Mouse (Mus musculus) testis, adult 2 months (tissue): Measurements from ENCODE around the gene Ankrd17.

Source experiments
- CTCF ChIP-seq: fragments of 200-500 bp; IDR thresholded peaks from 2 replicates; pipeline ENCODE4 v1.5.1; 2012; ENCODE audit warnings: low read depth, mild to moderate bottlenecking, inconsistent platforms, low read length, moderate library complexity; ENCODE audit not compliant: control insufficient read depth, insufficient read depth, insufficient replicate concordance
- POLR2A ChIP-seq: fragments of 200-500 bp; IDR thresholded peaks from 2 replicates; pipeline ENCODE4 v1.6.1; 2012; ENCODE audit warnings: low read depth, mild to moderate bottlenecking, inconsistent platforms, low read length, moderate library complexity; ENCODE audit not compliant: control insufficient read depth

DNA sequence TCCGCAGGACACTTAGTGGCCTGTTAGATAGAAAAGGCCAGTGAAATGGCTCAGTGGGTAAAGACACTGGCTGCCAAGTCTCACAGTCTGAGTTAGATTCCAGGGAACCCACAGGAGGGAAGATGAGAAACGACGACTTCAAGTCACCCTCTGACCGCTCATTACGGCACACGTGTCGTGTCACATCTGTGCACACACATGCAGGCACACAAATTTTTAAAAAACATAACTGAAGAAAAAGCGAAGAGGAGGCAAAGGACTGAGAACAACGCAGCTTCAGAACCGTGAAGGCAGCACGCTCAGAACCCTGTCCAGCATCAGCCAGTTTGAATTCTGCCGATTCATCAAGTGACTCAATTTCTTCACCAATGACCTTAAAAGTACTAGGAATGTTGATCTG, 153.0 kb downstream of the Ankrd17 start:
- TF ChIP-seq POLR2A (no peak), CTCF (no peak)
